Mouse (Mus musculus) midbrain, embryonic 11.5 days (tissue): ENCODE measurements at regions not wholly inside any gene's neighbourhood (a gene's known extent, or its start where the extent isn't known, plus 50 kb on each side); places are given as distances from the start of the nearest gene placed in this dataset.

ENCODE experiments used
- ATAC-seq: fragments of 200-750 bp; cut with Nextera tagmentation; 2 replicates; pipeline ENCODE4 v1.8.0; 2017; ENCODE audit warnings: moderate TSS enrichment, moderate library complexity; ENCODE audit not compliant: low FRiP score
- DNase-seq: peaks from one replicate; pipeline ENCODE4 v3.0.0; 2015; ENCODE audit warnings: low spot score; ENCODE audit errors: missing footprints
- H3K27ac ChIP-seq: fragments of 300-500 bp; sonication (generic); 2 replicates; pipeline ENCODE4 v1.5.1; 2014; ENCODE audit warnings: low read depth, low read length
- H3K27me3 ChIP-seq: fragments of 300-500 bp; sonication (generic); 2 replicates; pipeline ENCODE4 v1.6.1; 2014; ENCODE audit warnings: mild to moderate bottlenecking, low read length, moderate library complexity, mixed read lengths; ENCODE audit not compliant: control insufficient read depth, insufficient read depth
- H3K36me3 ChIP-seq: fragments of 300-500 bp; sonication (generic); 2 replicates; pipeline ENCODE4 v1.6.1; 2014; ENCODE audit warnings: mild to moderate bottlenecking, low read length, moderate library complexity, mixed read lengths; ENCODE audit not compliant: control insufficient read depth, insufficient read depth
- H3K4me1 ChIP-seq: fragments of 300-500 bp; sonication (generic); 2 replicates; pipeline ENCODE4 v1.6.1; 2014; ENCODE audit warnings: low read length; ENCODE audit not compliant: control insufficient read depth, insufficient read depth
- H3K4me2 ChIP-seq: fragments of 300-500 bp; sonication (generic); 2 replicates; pipeline ENCODE4 v1.6.1; 2014; ENCODE audit warnings: mild to moderate bottlenecking, moderate library complexity
- H3K4me3 ChIP-seq: fragments of 300-500 bp; sonication (generic); 2 replicates; pipeline ENCODE4 v1.5.1; 2014; ENCODE audit warnings: low read depth, low read length
- H3K9ac ChIP-seq: fragments of 300-500 bp; sonication (generic); 2 replicates; pipeline ENCODE4 v1.6.1; 2014; ENCODE audit warnings: low read length
- H3K9me3 ChIP-seq: fragments of 300-500 bp; sonication (generic); 2 replicates; pipeline ENCODE4 v1.6.1; 2016; ENCODE audit warnings: low read length; ENCODE audit not compliant: control insufficient read depth
- WGBS: fragments of 180-500 bp; shearing (Covaris S2); extraction: QIAGEN DNeasy Blood & Tissue Kit; methylation state at CpG from one replicate; pipeline ENCODE4 v1.1.7; 2014; 5-methylcytosine and 5-hydroxymethylcytosine counted together

DNA sequence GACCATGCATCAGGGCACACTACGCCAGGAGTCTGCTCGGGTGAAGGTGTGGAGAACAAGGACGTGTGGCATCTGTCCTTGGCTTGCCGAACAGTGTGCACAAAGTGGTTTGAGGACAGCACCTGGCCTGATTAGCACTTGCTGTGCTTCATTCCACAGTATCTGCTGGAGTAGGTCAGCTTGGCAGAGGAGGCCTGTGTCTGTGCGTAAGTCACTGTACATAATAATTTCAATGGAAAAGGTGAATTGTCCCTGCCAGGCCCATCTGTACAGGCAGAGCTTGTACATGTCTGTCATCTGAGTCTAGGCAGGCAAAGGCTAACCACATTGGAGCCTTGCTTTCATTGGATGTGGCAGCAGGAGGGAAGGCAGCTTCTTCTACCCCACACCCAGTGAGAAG is 979.5 kb upstream of the Car8 start:
- DNase-seq (no peak), ATAC-seq (no peak)
- H3K27me3 ChIP-seq: no peaks in the 10 kb centered on the region
- H3K4me2 ChIP-seq: no peak overlapping the region
- no peaks in the 10 kb centered on the region for H3K9me3 ChIP-seq
- H3K27ac ChIP-seq: no peak overlapping the region
- H3K9ac ChIP-seq: no peak overlapping the region
- H3K36me3 ChIP-seq: no peaks in the 10 kb centered on the region
- no peak overlapping the region for H3K4me3 ChIP-seq
- 91% methylated on average over 5 of the region's 5 CpGs for whole genome bisulfite sequencing
- H3K4me1 ChIP-seq: no peaks in the 10 kb centered on the region

- Histone ChIP-seq H3K27ac (no peak overlapping the region), H3K9ac (no peak overlapping the region), H3K27me3 (no peaks in the 10 kb centered on the region), H3K4me2 (no peak overlapping the region), H3K36me3 (no peaks in the 10 kb centered on the region), H3K9me3 (no peaks in the 10 kb centered on the region), H3K4me1 (no peaks in the 10 kb centered on the region), H3K4me3 (no peak overlapping the region)
- ATAC-seq: no peak
- 58% methylated on average over 2 of the region's 2 CpGs for WGBS
- no peak for DNase-seq
These were observed 969.8 kb upstream of the Car8 start for GRCm38 (mm10) chr4:9208606-9209005.

GRCm38 (mm10) chr4:9200012-9200411 is 961.2 kb upstream of the Car8 start:
- Histone ChIP-seq H3K4me3 (no peak overlapping the region), H3K4me1 (no peaks in the 10 kb centered on the region), H3K27me3 (no peaks in the 10 kb centered on the region), H3K4me2 (no peak overlapping the region), H3K9me3 (no peaks in the 10 kb centered on the region), H3K27ac (no peak overlapping the region), H3K36me3 (no peaks in the 10 kb centered on the region), H3K9ac (no peak overlapping the region)
- ATAC-seq (no peak), DNase-seq (no peak)
- 78% methylated on average over 2 of the region's 2 CpGs for WGBS

GRCm38 (mm10) chr4:9196435-9196834 is 957.6 kb upstream of the Car8 start:
- Histone ChIP-seq H3K27me3 (no peaks in the 10 kb centered on the region), H3K4me1 (no peaks in the 10 kb centered on the region), H3K4me3 (no peak overlapping the region), H3K4me2 (no peak overlapping the region), H3K27ac (no peak overlapping the region), H3K9me3 (no peaks in the 10 kb centered on the region), H3K9ac (no peak overlapping the region), H3K36me3 (no peaks in the 10 kb centered on the region)
- ATAC-seq: no peak
- DNase-seq: no peak
- WGBS: 54% methylated on average over 4 of the region's 4 CpGs

- H3K9ac ChIP-seq: no peak overlapping the region
- no peaks in the 10 kb centered on the region for H3K9me3 ChIP-seq
- H3K27me3 ChIP-seq: no peaks in the 10 kb centered on the region
- no peaks in the 10 kb centered on the region for H3K36me3 ChIP-seq
- WGBS: 63% methylated on average over 6 of the region's 6 CpGs
- no peaks in the 10 kb centered on the region for H3K4me1 ChIP-seq
- no peak for DNase-seq
- ATAC-seq: no peak
- H3K4me3 ChIP-seq: no peak overlapping the region
- no peak overlapping the region for H3K27ac ChIP-seq
- H3K4me2 ChIP-seq: no peak overlapping the region
These were observed 954.3 kb upstream of the Car8 start for GRCm38 (mm10) chr4:9193121-9193520.

DNA sequence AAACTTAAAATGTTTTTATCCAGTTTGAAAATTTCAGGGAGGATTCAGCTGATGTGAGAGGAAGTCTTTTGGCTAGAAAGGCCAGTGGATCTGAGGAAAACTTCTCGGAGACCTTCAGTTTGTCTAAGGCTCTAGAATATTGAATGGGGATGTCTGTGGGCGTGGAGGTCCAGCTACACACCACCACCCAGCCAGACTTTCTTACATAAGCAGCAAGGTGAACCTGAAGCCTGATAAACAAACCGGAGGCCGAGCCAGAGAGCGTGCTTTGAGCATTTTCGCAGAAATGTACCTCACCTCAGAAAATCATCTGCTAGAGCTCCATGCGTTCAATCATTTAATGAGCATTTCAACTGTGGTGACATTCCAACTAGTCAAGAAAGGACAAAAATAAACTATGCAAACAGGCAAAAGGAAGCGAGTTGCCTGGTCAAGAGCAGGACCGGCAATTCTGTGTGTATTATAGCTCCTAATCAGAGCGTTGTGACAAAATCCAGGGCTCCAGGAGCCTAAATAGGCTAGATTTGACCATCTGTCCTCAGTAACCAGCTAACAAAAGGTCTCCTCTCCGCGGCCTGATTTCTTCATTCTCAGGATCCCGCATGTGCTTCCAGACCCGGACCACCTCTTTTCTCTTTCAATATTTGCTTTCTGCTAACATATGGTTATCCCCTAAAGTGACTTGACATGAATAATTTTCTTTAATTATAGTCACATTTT is 946.5 kb upstream of the Car8 start:
- H3K27ac ChIP-seq: peak overlapping the region; percentile 84
- H3K9me3 ChIP-seq: no peaks in the 10 kb centered on the region
- H3K4me1 ChIP-seq: peaks cover 7% of the 10 kb centered on the region
- H3K9ac ChIP-seq: peak overlapping the region; percentile 29
- H3K4me3 ChIP-seq: no peak overlapping the region
- ATAC-seq: peak; percentile 25; the same call in 1 of the 2 replicates
- H3K4me2 ChIP-seq: peak overlapping the region; percentile 34
- WGBS: 45% methylated on average over 14 of the region's 14 CpGs
- DNase-seq: peak; percentile 90
- no peaks in the 10 kb centered on the region for H3K27me3 ChIP-seq
- no peaks in the 10 kb centered on the region for H3K36me3 ChIP-seq

DNA sequence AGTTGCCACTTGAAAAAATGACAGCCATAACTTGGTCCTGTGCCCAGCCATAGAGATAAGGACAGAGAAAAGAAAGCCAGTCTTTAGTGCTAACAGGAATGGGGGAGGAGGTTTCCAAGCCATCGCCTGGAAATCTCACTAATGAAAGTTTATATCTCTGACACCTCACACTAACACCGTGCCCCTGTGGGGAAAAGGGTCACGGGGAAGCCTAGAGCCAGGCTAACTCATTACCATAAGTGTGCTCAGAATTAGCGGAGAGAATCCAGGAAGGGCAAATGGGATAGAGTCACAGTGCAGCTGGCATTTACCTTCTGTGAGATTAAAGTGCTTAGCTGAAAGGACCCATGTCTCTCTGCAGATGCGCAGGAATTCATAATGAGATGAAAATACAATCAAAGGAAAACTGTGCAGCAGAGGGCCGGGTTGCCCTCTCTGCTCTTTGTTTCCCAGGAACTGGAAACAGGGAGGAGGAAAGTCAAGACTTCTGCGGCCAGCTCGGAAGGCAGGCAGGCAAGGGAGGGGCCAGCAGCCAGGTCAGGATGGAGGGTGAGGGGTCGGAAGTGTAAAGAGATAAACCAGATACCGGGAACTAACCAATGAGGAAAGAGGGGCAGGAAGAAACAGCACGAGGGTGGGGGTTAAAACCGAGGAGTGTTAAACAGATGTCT is 945.7 kb upstream of the Car8 start:
- H3K27ac ChIP-seq: peak overlapping the region; percentile 84
- peak; percentile 93 for DNase-seq
- H3K4me1 ChIP-seq: peaks cover 7% of the 10 kb centered on the region
- H3K9ac ChIP-seq: peak overlapping the region; percentile 29
- no peaks in the 10 kb centered on the region for H3K36me3 ChIP-seq
- H3K4me3 ChIP-seq: no peak overlapping the region
- under 1% methylated on average over 12 of the region's 12 CpGs for WGBS
- H3K4me2 ChIP-seq: peak overlapping the region; percentile 34
- no peaks in the 10 kb centered on the region for H3K27me3 ChIP-seq
- ATAC-seq: peak; percentile 97
- no peaks in the 10 kb centered on the region for H3K9me3 ChIP-seq

DNA sequence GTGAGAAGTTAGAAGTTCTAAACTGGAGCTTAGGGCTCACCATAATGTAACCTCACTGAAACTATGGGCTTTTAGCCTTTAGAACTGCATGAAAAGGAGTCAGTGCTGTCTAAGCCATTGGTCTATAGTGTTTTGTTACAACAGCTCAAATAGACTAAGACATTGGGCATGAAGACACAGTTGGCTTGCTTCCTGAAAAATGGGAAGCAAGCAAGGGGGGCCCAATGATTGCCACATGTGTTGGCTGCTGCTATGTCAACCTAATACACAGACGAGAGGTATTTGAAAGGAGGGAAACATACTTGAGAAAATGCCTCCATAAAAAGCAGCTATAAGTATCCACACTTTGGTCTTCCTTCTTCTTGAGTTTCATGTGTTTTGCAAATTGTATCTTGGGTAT is 935.5 kb upstream of the Car8 start:
- Histone ChIP-seq H3K9me3 (no peaks in the 10 kb centered on the region), H3K4me2 (no peak overlapping the region), H3K4me3 (no peak overlapping the region), H3K27ac (no peak overlapping the region), H3K4me1 (no peaks in the 10 kb centered on the region), H3K27me3 (no peaks in the 10 kb centered on the region), H3K36me3 (no peaks in the 10 kb centered on the region), H3K9ac (no peak overlapping the region)
- 88% methylated on average over 1 of the region's 1 CpGs for WGBS
- DNase-seq (no peak), ATAC-seq (no peak)

GRCm38 (mm10) chr4:9162374-9162773 is 923.5 kb upstream of the Car8 start:
- H3K4me1 ChIP-seq: peaks cover 13% of the 10 kb centered on the region; the same call in 1 of the 2 replicates
- WGBS: 86% methylated on average over 7 of the region's 7 CpGs
- DNase-seq: peak; percentile 73
- H3K9me3 ChIP-seq: no peaks in the 10 kb centered on the region
- no peak overlapping the region for H3K27ac ChIP-seq
- no peak overlapping the region for H3K4me2 ChIP-seq
- H3K27me3 ChIP-seq: no peaks in the 10 kb centered on the region
- no peaks in the 10 kb centered on the region for H3K36me3 ChIP-seq
- no peak for ATAC-seq
- H3K9ac ChIP-seq: no peak overlapping the region
- no peak overlapping the region for H3K4me3 ChIP-seq
